18 mouse cellular contexts compared by ENCODE assay signal in the genomic region with DNA sequence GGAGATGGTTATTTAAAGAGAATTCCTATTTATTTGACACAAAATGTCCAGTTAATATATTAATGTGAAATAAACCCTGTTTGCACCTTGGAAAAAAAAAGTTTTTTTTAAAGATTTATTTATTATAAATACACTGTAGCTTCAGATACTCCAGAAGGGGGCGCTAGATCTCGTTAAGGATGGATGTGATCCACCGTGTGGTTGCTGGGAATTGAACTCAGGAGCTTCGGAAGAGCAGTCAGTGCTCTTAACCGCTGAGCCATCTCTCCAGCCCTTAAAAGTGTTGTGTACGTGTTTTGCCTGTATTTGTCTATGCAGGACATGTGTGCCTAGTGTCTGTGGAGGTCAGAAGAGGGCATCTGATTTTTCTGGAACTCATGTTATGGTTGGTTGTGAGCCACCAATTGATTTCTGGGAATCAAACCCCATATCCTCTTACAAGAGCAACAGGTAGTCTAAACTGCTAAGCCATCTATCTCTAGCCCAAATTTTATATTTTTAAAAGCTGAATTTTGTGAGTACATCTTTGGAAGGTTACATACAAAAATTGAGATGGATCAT. TPM values are rescaled to one million over a fixed set of nuclear protein-coding genes. Genes with fewer than 3 reads are reported as not detected.
DNase-seq lines count a peak whose midpoint lies in the region; ATAC-seq and TF ChIP-seq lines count a peak whose summit lies in the region.
"Had no signal": no experiment of that assay in that cellular context is flagged by ENCODE, and none has a peak within 500 bp of the region (broad histone marks: within the 10 kb centered on the region; RNA-seq: fewer than 3 reads in every experiment).

No protein-coding gene starts in this region.

- no peaks in the 10 kb centered on the region for H3K4me1 ChIP-seq in lung, embryonic 14.5 days (ENCODE audit: insufficient read depth)
- H3K4me1 ChIP-seq: embryonic facial prominence, embryonic 12.5 days; hindbrain, embryonic 10.5 days; intestine, embryonic 15.5 days had no signal

- no peak overlapping the region for H3K4me3 ChIP-seq in lung, embryonic 14.5 days (ENCODE audit: low read depth, low read length)
- H3K4me3 ChIP-seq: embryonic facial prominence, embryonic 12.5 days; hindbrain, embryonic 10.5 days; intestine, embryonic 15.5 days; liver, embryonic 13.5 days had no signal

- ATAC-seq in lung, embryonic 14.5 days (ENCODE audit: insufficient read depth), result no peak
- ATAC-seq: intestine, embryonic 15.5 days had no signal

- H3K4me2 ChIP-seq in lung, embryonic 14.5 days, result no peak overlapping the region
- H3K4me2 ChIP-seq: embryonic facial prominence, embryonic 12.5 days; intestine, embryonic 15.5 days; liver, embryonic 13.5 days had no signal

- H3K9me3 ChIP-seq in lung, embryonic 14.5 days (ENCODE audit: low read depth, low read length), result no peaks in the 10 kb centered on the region
- H3K9me3 ChIP-seq: embryonic facial prominence, embryonic 12.5 days; hindbrain, embryonic 10.5 days; intestine, embryonic 15.5 days; liver, embryonic 13.5 days had no signal

- H3K27me3 ChIP-seq in lung, embryonic 14.5 days (ENCODE audit: insufficient read depth, low read length), result no peaks in the 10 kb centered on the region
- H3K27me3 ChIP-seq: embryonic facial prominence, embryonic 12.5 days; intestine, embryonic 15.5 days; liver, embryonic 13.5 days had no signal

- peaks cover 20% of the 10 kb centered on the region; the same call in 1 of the 2 replicates for H3K36me3 ChIP-seq in lung, embryonic 14.5 days (ENCODE audit: insufficient read depth)
- H3K36me3 ChIP-seq: intestine, embryonic 15.5 days had no signal

- no peak overlapping the region for H3K27ac ChIP-seq in lung, embryonic 14.5 days (ENCODE audit: low read depth)
- H3K27ac ChIP-seq: embryonic facial prominence, embryonic 12.5 days; hindbrain, embryonic 10.5 days; intestine, embryonic 15.5 days; liver, embryonic 13.5 days; macrophage had no signal

- no peak overlapping the region for H3K9ac ChIP-seq in lung, embryonic 14.5 days
- H3K9ac ChIP-seq: embryonic facial prominence, embryonic 12.5 days; intestine, embryonic 15.5 days; liver, embryonic 13.5 days had no signal

- DNase-seq in heart, adult 11 months, result peak; percentile 71
- no peak for DNase-seq in heart, postnatal 4 days
- no peak for DNase-seq in lung, embryonic 14.5 days
- no peak for DNase-seq in lung, postnatal 36 days
- DNase-seq in ES-CJ7 (ENCODE audit: low read depth, low spot score), result peak; percentile 47
- peak; percentile 20 for DNase-seq in naive thymus-derived CD4-positive, alpha-beta T cell, adult 2 months (ENCODE audit: low read depth)
- DNase-seq in spleen, postnatal 10 days (ENCODE audit: low spot score in 2 of 2), result no peak
- no peak for DNase-seq in thymus, postnatal 10 days (ENCODE audit: low spot score in 2 of 2)
- DNase-seq: cerebellum, adult 18-20 months; kidney, postnatal 14 days; layer of hippocampus, adult 9-11 months; liver, embryonic 13.5 days; right cerebral cortex, adult 18-20 months; thymus, postnatal 4 days had no signal

- WGBS in lung, embryonic 14.5 days, result 75% methylated on average over 6 of the region's 6 CpGs

- peak; percentile 13; the same call in 1 of the 2 replicates for TF ChIP-seq CTCF in lung, embryonic 14.5 days (IDR thresholded peaks at IDR 0.05; ENCODE audit: low read depth)

RNA-seq across cellular contexts. Expression of a gene that starts 14.9 kb away (rescaled TPM):
- 100 to 1,000 TPM in 1 of 2 experiments, 10 to 100 TPM in 1; 96.8 to 100 TPM for total RNA-seq in heart, postnatal 4 days (2021)
- 79.0 and 82.6 TPM in 2 replicates for polyA plus RNA-seq in lung, embryonic 14.5 days (2014; fragmentation: Nextera tagmentation; extraction: Ambion mirVana)

RNA-seq across cellular contexts. Expression of a gene that starts 15.1 kb away (rescaled TPM):
- total RNA-seq in heart, postnatal 4 days (2021), result 10 to 100 TPM; 49.8 to 52.8 TPM
- 56.4 and 59.6 TPM in 2 replicates for polyA plus RNA-seq in lung, embryonic 14.5 days (2014; fragmentation: Nextera tagmentation; extraction: Ambion mirVana)

RNA-seq across cellular contexts. Expression of a gene that starts 18.5 kb away (rescaled TPM):
- 10 to 100 TPM; 22.2 to 24.2 TPM for total RNA-seq in heart, postnatal 4 days (2021)
- polyA plus RNA-seq in lung, embryonic 14.5 days (2014; fragmentation: Nextera tagmentation; extraction: Ambion mirVana), result 5.0 and 5.1 TPM in 2 replicates

Comparison
In these comparisons a context has a peak if more than half of its experiments do, and no peak if none do; other contexts are left out.
1. DNase-seq: peak in heart, adult 11 months (single experiment), ES-CJ7 (single experiment) and naive thymus-derived CD4-positive, alpha-beta T cell, adult 2 months (single experiment); none in heart, postnatal 4 days (single experiment), lung, embryonic 14.5 days (single experiment), lung, postnatal 36 days (single experiment), spleen, postnatal 10 days (0 of 2) and thymus, postnatal 10 days (0 of 2).